Mouse (Mus musculus) G1E (cell line): ENCODE results near the gene Skiv2l. TPM values are rescaled to one million over a fixed set of nuclear protein-coding genes. Genes with fewer than 3 reads are reported as not detected.

ENCODE experiments used
- ATAC-seq: 2 replicates; pipeline ENCODE4 v1.8.0; 2016; ENCODE audit warnings: mild to moderate bottlenecking; ENCODE audit not compliant: insufficient number of reproducible peaks, poor library complexity, low FRiP score, severe bottlenecking; ENCODE audit errors: extremely low read depth
- DNase-seq: peaks from one replicate; pipeline ENCODE4 v3.0.0; 2012; ENCODE audit warnings: low spot score
- H3K27me3 ChIP-seq: 2 replicates; pipeline ENCODE4 v1.6.1; 2012; ENCODE audit warnings: mild to moderate bottlenecking, low read length, inconsistent platforms; ENCODE audit not compliant: insufficient read depth
- H3K36me3 ChIP-seq: replicated peaks from 2 replicates; pipeline ENCODE3; 2012; ENCODE audit warnings: mild to moderate bottlenecking, inconsistent platforms
- H3K4me1 ChIP-seq: 2 replicates; pipeline ENCODE4 v1.6.1; 2012; ENCODE audit warnings: low read depth, low read length, inconsistent platforms, mixed read lengths; ENCODE audit not compliant: insufficient read depth
- H3K4me3 ChIP-seq: 2 replicates; pipeline ENCODE4 v1.5.1; 2012; ENCODE audit warnings: low read depth, mild to moderate bottlenecking, inconsistent platforms, low read length, moderate library complexity, mixed read lengths
- H3K9me3 ChIP-seq: replicated peaks from 2 replicates; pipeline ENCODE4 v1.6.1; 2012; ENCODE audit warnings: inconsistent platforms
- CTCF ChIP-seq: IDR thresholded peaks from 2 replicates; pipeline ENCODE4 v1.5.1; 2012; ENCODE audit warnings: low read depth, low read length, inconsistent platforms, mixed read lengths
- GATA1 ChIP-seq: IDR thresholded peaks from 2 replicates; pipeline ENCODE4 v1.6.1; 2012; ENCODE audit warnings: borderline replicate concordance, low read length, inconsistent platforms, mixed read lengths
- GATA2 ChIP-seq: IDR thresholded peaks from 2 replicates; pipeline ENCODE4 v1.6.1; 2012; ENCODE audit warnings: low read depth, low read length, inconsistent platforms, borderline replicate concordance
- POLR2AphosphoS5 ChIP-seq: IDR thresholded peaks from 2 replicates; pipeline ENCODE4 v1.6.1; 2012; ENCODE audit warnings: low read depth, low read length, inconsistent platforms; ENCODE audit not compliant: insufficient replicate concordance
- TAL1 ChIP-seq: conservative IDR thresholded peaks from 2 replicates; pipeline ENCODE4 v1.6.1; 2012; ENCODE audit warnings: low read depth, low read length, inconsistent platforms, mixed read lengths
- polyA plus RNA-seq: library from polyadenylated mRNA; stranded (reverse); fragments of >175 nt; gene quantifications from 2 replicates; pipeline ENCODE4 v1.2.3, GENCODE M21; 2012
- total RNA-seq, 2 experiments: library from RNA; stranded (forward) in 1 of 2; stranded (reverse) in 1 of 2; fragments of 200-1000 nt in 1 of 2; fragments of >200 nt in 1 of 2; fragmentation: Nextera tagmentation in 1 of 2; gene quantifications; 2 replicates each; pipeline ENCODE4 v1.2.3; 2014 to 2017

Skiv2l gene
- total and polyA plus RNA-seq, 3 experiments: 37.9 to 54.7 (median 45.3) TPM

GRCm38 (mm10) chr17:34895724-34896123 lies 45.7 kb upstream of the Skiv2l start:
- no peak for DNase-seq
- TF ChIP-seq GATA1: no peak
- no peak for TF ChIP-seq POLR2AphosphoS5

GRCm38 (mm10) chr17:34894801-34895530 lies 45.0 kb upstream of the Skiv2l start:
- DNase-seq: no peak
- no peak for ATAC-seq
- Histone ChIP-seq H3K9me3 (no peaks in the 10 kb centered on the region; the same call in 1 of the 2 replicates), H3K4me1 (peaks cover 57% of the 10 kb centered on the region), H3K4me3 (peak overlapping the region; percentile 81), H3K36me3 (peaks cover 20% of the 10 kb centered on the region), H3K27me3 (no peaks in the 10 kb centered on the region)
- TF ChIP-seq POLR2AphosphoS5: no peak
- no peak for TF ChIP-seq TAL1
- TF ChIP-seq GATA2: no peak
- TF ChIP-seq CTCF: no peak
- no peak for TF ChIP-seq GATA1

More at GRCm38 (mm10) chr17:34895724-34896123, 45.7 kb upstream of the Skiv2l start:
- H3K27me3 ChIP-seq: no peaks in the 10 kb centered on the region
- peak overlapping the region; percentile 81; the same call in 1 of the 2 replicates for H3K4me3 ChIP-seq
- no peaks in the 10 kb centered on the region; the same call in 1 of the 2 replicates for H3K9me3 ChIP-seq
- no peak for ATAC-seq
- H3K36me3 ChIP-seq: peaks cover 20% of the 10 kb centered on the region
- H3K4me1 ChIP-seq: peaks cover 56% of the 10 kb centered on the region

- DNase-seq: peak; percentile 90
- peak; percentile 59 for ATAC-seq
- Histone ChIP-seq H3K9me3 (no peaks in the 10 kb centered on the region; the same call in 1 of the 2 replicates), H3K4me1 (peaks cover 54% of the 10 kb centered on the region), H3K4me3 (peak overlapping the region; percentile 81), H3K27me3 (no peaks in the 10 kb centered on the region), H3K36me3 (peaks cover 17% of the 10 kb centered on the region)
- TF ChIP-seq CTCF: no peak
- no peak; the same call in 1 of the 2 replicates for TF ChIP-seq TAL1
- no peak for TF ChIP-seq POLR2AphosphoS5
- TF ChIP-seq GATA1: no peak
- TF ChIP-seq GATA2: no peak
Measured at GRCm38 (mm10) chr17:34894074-34894597, 44.1 kb upstream of the Skiv2l start.

DNA sequence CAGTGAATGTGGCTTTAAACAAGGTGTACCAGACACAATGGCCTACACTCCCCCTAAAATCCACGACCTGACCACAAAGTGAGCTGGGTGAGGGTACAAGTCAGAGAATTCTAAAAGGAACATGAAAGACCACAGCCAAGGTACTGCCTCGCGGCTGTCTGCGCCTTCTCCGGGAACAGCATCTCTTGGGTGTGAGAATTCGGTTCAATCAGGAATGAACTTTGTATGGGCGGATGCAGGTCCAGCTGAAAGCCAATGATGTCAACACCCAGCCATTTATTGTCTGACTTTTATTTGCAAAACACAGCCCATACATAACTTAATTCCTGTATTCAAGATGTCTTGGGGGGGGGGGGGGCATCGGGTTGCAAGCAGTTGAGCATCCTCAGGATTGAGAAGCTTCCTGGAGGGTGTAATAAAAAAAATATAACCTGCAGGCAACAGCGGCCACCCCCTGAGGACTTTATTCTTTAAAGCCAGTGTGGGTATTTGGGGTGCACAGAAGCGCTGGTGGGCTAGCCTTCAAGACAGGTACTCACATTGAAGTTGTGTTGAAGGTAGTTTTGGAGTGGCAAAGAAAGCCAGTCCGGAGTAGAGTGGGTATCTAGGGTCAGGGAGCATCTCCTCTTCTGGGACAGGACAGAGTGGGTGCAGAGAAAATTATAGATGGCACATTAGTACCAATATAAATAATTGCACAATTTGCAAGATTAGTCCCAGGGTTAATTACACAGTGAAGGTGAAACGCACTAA lies 43.2 kb upstream of the Skiv2l start:
- no peak for DNase-seq
- Histone ChIP-seq H3K36me3 (peaks cover 17% of the 10 kb centered on the region), H3K9me3 (no peaks in the 10 kb centered on the region; the same call in 1 of the 2 replicates), H3K27me3 (no peaks in the 10 kb centered on the region), H3K4me3 (no peak overlapping the region), H3K4me1 (peaks cover 59% of the 10 kb centered on the region)
- no peak for TF ChIP-seq CTCF
- no peak for TF ChIP-seq GATA2
- TF ChIP-seq POLR2AphosphoS5: no peak
- TF ChIP-seq TAL1: no peak
- no peak for TF ChIP-seq GATA1
- ATAC-seq: no peak

GRCm38 (mm10) chr17:34891377-34891776 lies 41.4 kb upstream of the Skiv2l start:
- DNase-seq (no peak), ATAC-seq (no peak)
- Histone ChIP-seq H3K27me3 (no peaks in the 10 kb centered on the region), H3K36me3 (peaks cover 15% of the 10 kb centered on the region), H3K4me1 (peaks cover 62% of the 10 kb centered on the region), H3K4me3 (no peak overlapping the region), H3K9me3 (no peaks in the 10 kb centered on the region; the same call in 1 of the 2 replicates)
- no peak for TF ChIP-seq GATA1
- TF ChIP-seq TAL1: no peak
- no peak for TF ChIP-seq POLR2AphosphoS5
- no peak for TF ChIP-seq CTCF
- no peak for TF ChIP-seq GATA2

- Histone ChIP-seq H3K4me1 (peaks cover 61% of the 10 kb centered on the region), H3K27me3 (no peaks in the 10 kb centered on the region), H3K36me3 (peaks cover 3% of the 10 kb centered on the region), H3K4me3 (no peak overlapping the region), H3K9me3 (no peaks in the 10 kb centered on the region)
- no peak for ATAC-seq
- DNase-seq: no peak
- TF ChIP-seq GATA2 (no peak), TAL1 (no peak), POLR2AphosphoS5 (no peak)
Measured at GRCm38 (mm10) chr17:34890074-34890743, 40.2 kb upstream of the Skiv2l start.
